Mouse (Mus musculus): Measurements from ENCODE around the gene Afg1l.

Afg1l gene

GRCm38 (mm10) chr10:42293877-42294276 lies 184.5 kb downstream of the Afg1l start:
- no peak for DNase-seq

GRCm38 (mm10) chr10:42291360-42291759 lies 187.0 kb downstream of the Afg1l start:
- no peak for DNase-seq

GRCm38 (mm10) chr10:42287666-42288065 lies 190.7 kb downstream of the Afg1l start:
- DNase-seq: no peak

- DNase-seq: no peak
These were observed 200.0 kb downstream of the Afg1l start for GRCm38 (mm10) chr10:42278307-42278850.

GRCm38 (mm10) chr10:42277476-42278306 lies 200.7 kb downstream of the Afg1l start:
- peak; percentile 96 for DNase-seq

GRCm38 (mm10) chr10:42276507-42277345 lies 201.6 kb downstream of the Afg1l start, which contains the start of gene Foxo3:
Gene Foxo3 (minus strand): TSS chr10:42276755.
- DNase-seq: peak; percentile 85

- no peak for DNase-seq
These were observed 202.4 kb downstream of the Afg1l start for GRCm38 (mm10) chr10:42275871-42276501.

- peak; percentile 62 for DNase-seq
These were observed 202.9 kb downstream of the Afg1l start for GRCm38 (mm10) chr10:42275401-42275870.

- DNase-seq: no peak
These were observed 203.5 kb downstream of the Afg1l start for GRCm38 (mm10) chr10:42274712-42275400.

GRCm38 (mm10) chr10:42273760-42274691 lies 204.3 kb downstream of the Afg1l start:
- peak; percentile 53 for DNase-seq

GRCm38 (mm10) chr10:42273403-42273759 lies 205.0 kb downstream of the Afg1l start:
- no peak for DNase-seq

GRCm38 (mm10) chr10:42271454-42272230 lies 206.7 kb downstream of the Afg1l start:
- DNase-seq: no peak

GRCm38 (mm10) chr10:42270277-42271083 lies 207.9 kb downstream of the Afg1l start:
- DNase-seq: peak; percentile 11

- DNase-seq: peak; percentile 15
These were observed 208.9 kb downstream of the Afg1l start for GRCm38 (mm10) chr10:42269281-42270025.

- DNase-seq: peak; percentile 10
These were observed 210.4 kb downstream of the Afg1l start for GRCm38 (mm10) chr10:42267811-42268545.

- DNase-seq: no peak
These were observed 213.2 kb downstream of the Afg1l start for GRCm38 (mm10) chr10:42265021-42265689.

GRCm38 (mm10) chr10:42264195-42264594 lies 214.2 kb downstream of the Afg1l start:
- DNase-seq: no peak
